Mouse (Mus musculus): ENCODE results near the gene Atp6v0a1. TPM values are rescaled to one million over a fixed set of nuclear protein-coding genes. Genes with fewer than 3 reads are reported as not detected.
"Not testable (repeated sequence)": the region's sequence is repeated elsewhere in the genome, so short reads cannot be mapped to it uniquely, and the experiment has no call there.

Gene Atp6v0a1
- polyA plus RNA-seq, 1 experiment from 2014 or later, result 38.8 TPM

GRCm38 (mm10) chr11:100989666-100990065 is 19.6 kb upstream of the Atp6v0a1 start:
- no peaks in the 10 kb centered on the region for H3K4me1 ChIP-seq (ENCODE audit: control insufficient read depth, insufficient read depth, low read length)
- H3K4me3 ChIP-seq (ENCODE audit: low read length), result no peak overlapping the region
- WGBS, result 56% methylated on average over 2 of the region's 2 CpGs
- no peak overlapping the region for H3K4me2 ChIP-seq (ENCODE audit: low read depth, low read length)
- ATAC-seq, result no peak
- H3K27me3 ChIP-seq (replicated peaks; ENCODE audit: control insufficient read depth, insufficient read depth, low read length), result no peaks in the 10 kb centered on the region
- H3K9me3 ChIP-seq (ENCODE audit: control insufficient read depth, low read length), result 0 out of 2 replicates have a peak, but pooled peaks cover 2% of the 10 kb centered on the region
- H3K36me3 ChIP-seq (ENCODE audit: control insufficient read depth, insufficient read depth, low read length), result no peaks in the 10 kb centered on the region
- no peak overlapping the region for H3K27ac ChIP-seq (ENCODE audit: low read length)
- no peak overlapping the region for H3K9ac ChIP-seq (ENCODE audit: low read depth, low read length)

DNA sequence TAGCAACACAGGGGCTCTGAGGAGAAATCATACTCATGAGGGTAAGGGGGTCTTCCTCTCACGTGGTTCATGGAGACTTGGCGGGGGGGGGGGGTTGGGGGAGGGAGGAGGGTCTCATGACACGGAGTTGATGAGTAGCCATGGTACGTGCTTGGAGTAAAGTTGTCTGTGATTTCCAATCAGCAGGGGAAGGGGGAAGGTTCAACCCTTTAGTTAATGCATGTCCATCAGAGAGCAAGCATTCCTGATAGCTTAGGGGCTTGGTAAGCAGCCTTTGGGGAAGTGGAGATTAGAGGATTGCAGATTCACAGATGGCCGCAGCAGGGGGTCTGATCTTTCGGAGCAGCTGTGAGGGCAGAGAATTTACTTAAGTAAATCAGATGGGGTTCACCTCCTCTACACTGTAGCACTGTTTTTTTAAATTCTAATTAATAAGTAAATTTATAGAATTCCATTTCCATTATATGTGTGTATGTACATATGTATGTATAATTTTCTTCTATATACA is 18.2 kb upstream of the Atp6v0a1 start:
- H3K27ac ChIP-seq (ENCODE audit: low read length), result no peak overlapping the region
- 28% methylated on average over 6 of the region's 6 CpGs for WGBS
- H3K9ac ChIP-seq (ENCODE audit: low read depth, low read length), result no peak overlapping the region
- no peak overlapping the region for H3K4me2 ChIP-seq (ENCODE audit: low read depth, low read length)
- H3K36me3 ChIP-seq (ENCODE audit: control insufficient read depth, insufficient read depth, low read length), result no peaks in the 10 kb centered on the region
- no peaks in the 10 kb centered on the region for H3K27me3 ChIP-seq (replicated peaks; ENCODE audit: control insufficient read depth, insufficient read depth, low read length)
- no peak overlapping the region for H3K4me3 ChIP-seq (ENCODE audit: low read length)
- ATAC-seq, result no peak
- H3K9me3 ChIP-seq (ENCODE audit: control insufficient read depth, low read length), result no peaks in the 10 kb centered on the region
- H3K4me1 ChIP-seq (ENCODE audit: control insufficient read depth, insufficient read depth, low read length), result no peaks in the 10 kb centered on the region

- no peak for ATAC-seq
Observed at GRCm38 (mm10) chr11:100993437-100993836, 15.8 kb upstream of the Atp6v0a1 start.

DNA sequence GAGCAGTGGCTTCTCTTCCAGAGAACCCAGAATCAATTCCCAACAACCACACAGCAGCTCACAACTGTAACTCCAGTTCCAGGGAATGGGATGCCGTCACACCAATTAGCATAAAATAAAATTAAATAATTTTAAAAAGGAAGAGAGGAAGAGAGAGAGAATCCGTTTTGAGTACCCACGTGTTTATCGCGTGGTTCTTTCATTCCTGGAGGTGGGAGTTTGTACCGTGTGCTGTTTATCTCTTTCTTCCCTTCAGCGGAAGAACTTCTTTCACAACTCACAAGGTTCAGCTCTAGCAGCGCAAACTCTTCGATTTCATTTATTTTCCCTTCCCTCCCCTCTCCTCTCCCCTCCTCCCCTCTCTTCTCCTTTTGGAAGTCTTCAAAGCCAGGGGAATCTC is 15.0 kb upstream of the Atp6v0a1 start:
- no peaks in the 10 kb centered on the region for H3K27me3 ChIP-seq (replicated peaks; ENCODE audit: control insufficient read depth, insufficient read depth, low read length)
- H3K4me2 ChIP-seq (ENCODE audit: low read depth, low read length), result no peak overlapping the region
- H3K9ac ChIP-seq (ENCODE audit: low read depth, low read length), result no peak overlapping the region
- no peak overlapping the region for H3K27ac ChIP-seq (ENCODE audit: low read length)
- ATAC-seq, result no peak
- 57% methylated on average over 9 of the region's 9 CpGs for WGBS
- no peak overlapping the region for H3K4me3 ChIP-seq (ENCODE audit: low read length)
- no peaks in the 10 kb centered on the region for H3K4me1 ChIP-seq (ENCODE audit: control insufficient read depth, insufficient read depth, low read length)
- no peaks in the 10 kb centered on the region for H3K36me3 ChIP-seq (ENCODE audit: control insufficient read depth, insufficient read depth, low read length)
- H3K9me3 ChIP-seq (ENCODE audit: control insufficient read depth, low read length), result no peaks in the 10 kb centered on the region

More at GRCm38 (mm10) chr11:100993437-100993836, 15.8 kb upstream of the Atp6v0a1 start:
- Histone ChIP-seq H3K9me3 (ENCODE audit: control insufficient read depth, low read length) (no peaks in the 10 kb centered on the region), H3K27ac (ENCODE audit: low read length) (no peak overlapping the region), H3K36me3 (ENCODE audit: control insufficient read depth, insufficient read depth, low read length) (no peaks in the 10 kb centered on the region), H3K9ac (ENCODE audit: low read depth, low read length) (no peak overlapping the region), H3K27me3 (replicated peaks; ENCODE audit: control insufficient read depth, insufficient read depth, low read length) (no peaks in the 10 kb centered on the region), H3K4me2 (ENCODE audit: low read depth, low read length) (no peak overlapping the region), H3K4me3 (ENCODE audit: low read length) (no peak overlapping the region), H3K4me1 (ENCODE audit: control insufficient read depth, insufficient read depth, low read length) (no peaks in the 10 kb centered on the region)
- WGBS, result 44% methylated on average over 2 of the region's 2 CpGs

- H3K9ac ChIP-seq (ENCODE audit: low read depth, low read length), result no peak overlapping the region
- WGBS, result 71% methylated on average over 5 of the region's 5 CpGs
- H3K27ac ChIP-seq (ENCODE audit: low read length), result no peak overlapping the region
- ATAC-seq, result no peak
- H3K4me3 ChIP-seq (ENCODE audit: low read length), result no peak overlapping the region
- H3K4me2 ChIP-seq (ENCODE audit: low read depth, low read length), result no peak overlapping the region
- no peaks in the 10 kb centered on the region for H3K4me1 ChIP-seq (ENCODE audit: control insufficient read depth, insufficient read depth, low read length)
- no peaks in the 10 kb centered on the region for H3K27me3 ChIP-seq (replicated peaks; ENCODE audit: control insufficient read depth, insufficient read depth, low read length)
- H3K9me3 ChIP-seq (ENCODE audit: control insufficient read depth, low read length), result no peaks in the 10 kb centered on the region
- no peaks in the 10 kb centered on the region for H3K36me3 ChIP-seq (ENCODE audit: control insufficient read depth, insufficient read depth, low read length)
Observed at GRCm38 (mm10) chr11:100994655-100995054, 14.6 kb upstream of the Atp6v0a1 start.

GRCm38 (mm10) chr11:100996501-100996900 is 12.8 kb upstream of the Atp6v0a1 start:
- Histone ChIP-seq H3K4me1 (ENCODE audit: control insufficient read depth, insufficient read depth, low read length) (no peaks in the 10 kb centered on the region), H3K4me2 (ENCODE audit: low read depth, low read length) (no peak overlapping the region), H3K27ac (ENCODE audit: low read length) (no peak overlapping the region), H3K9ac (ENCODE audit: low read depth, low read length) (no peak overlapping the region), H3K9me3 (ENCODE audit: control insufficient read depth, low read length) (no peaks in the 10 kb centered on the region), H3K4me3 (ENCODE audit: low read length) (no peak overlapping the region), H3K36me3 (ENCODE audit: control insufficient read depth, insufficient read depth, low read length) (no peaks in the 10 kb centered on the region), H3K27me3 (replicated peaks; ENCODE audit: control insufficient read depth, insufficient read depth, low read length) (no peaks in the 10 kb centered on the region)
- ATAC-seq, result no peak
- 89% methylated on average over 4 of the region's 4 CpGs for WGBS

DNA sequence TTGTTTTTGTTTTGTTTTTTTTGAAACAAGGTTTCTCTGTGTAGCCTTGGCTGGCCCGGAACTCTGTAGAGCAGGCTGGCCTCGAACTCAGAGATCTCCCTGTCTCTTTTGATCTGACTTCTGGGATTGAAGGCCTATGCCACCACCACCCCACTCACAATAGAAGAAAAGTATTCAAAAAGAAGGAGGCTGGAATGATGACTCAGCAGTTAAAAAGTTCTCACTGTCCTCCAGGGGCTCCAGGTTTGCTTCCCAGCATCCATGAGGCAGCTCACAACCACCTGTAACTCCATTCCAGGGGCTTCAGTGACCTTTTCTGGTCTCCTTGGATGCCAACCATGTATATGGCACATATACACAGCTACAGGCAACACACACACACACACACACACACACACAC is 10.4 kb upstream of the Atp6v0a1 start:
- 90% methylated on average over 2 of the region's 2 CpGs for whole genome bisulfite sequencing
- Histone ChIP-seq H3K9ac (ENCODE audit: low read depth, low read length) (no peak overlapping the region), H3K9me3 (ENCODE audit: control insufficient read depth, low read length) (no peaks in the 10 kb centered on the region), H3K4me2 (ENCODE audit: low read depth, low read length) (no peak overlapping the region), H3K4me1 (ENCODE audit: control insufficient read depth, insufficient read depth, low read length) (no peaks in the 10 kb centered on the region; the same call in 1 of the 2 replicates), H3K4me3 (ENCODE audit: low read length) (no peak overlapping the region), H3K27ac (ENCODE audit: low read length) (no peak overlapping the region), H3K36me3 (ENCODE audit: control insufficient read depth, insufficient read depth, low read length) (no peaks in the 10 kb centered on the region), H3K27me3 (replicated peaks; ENCODE audit: control insufficient read depth, insufficient read depth, low read length) (no peaks in the 10 kb centered on the region)
- no peak for ATAC-seq

DNA sequence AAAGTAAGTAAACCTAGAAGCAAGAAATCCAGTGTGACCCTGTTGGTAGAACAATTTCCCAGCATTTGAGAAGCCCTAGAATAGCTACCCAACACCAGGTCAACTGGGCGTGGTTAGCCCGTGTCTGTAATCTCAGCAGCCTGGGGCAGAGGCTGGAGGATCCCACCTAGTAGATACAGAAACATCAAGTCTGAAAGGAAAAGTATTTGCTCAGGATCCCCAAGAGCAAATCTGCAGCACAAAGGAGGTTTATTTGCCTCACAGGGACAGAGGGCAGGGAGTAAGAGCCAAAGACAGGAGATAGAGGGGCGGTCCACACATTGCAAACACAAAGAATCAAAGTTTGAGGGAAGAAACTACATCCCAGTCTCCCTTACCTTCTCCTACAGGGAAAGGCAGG is 10.0 kb upstream of the Atp6v0a1 start:
- Histone ChIP-seq H3K9ac (ENCODE audit: low read depth, low read length) (no peak overlapping the region), H3K27me3 (replicated peaks; ENCODE audit: control insufficient read depth, insufficient read depth, low read length) (no peaks in the 10 kb centered on the region), H3K27ac (ENCODE audit: low read length) (no peak overlapping the region), H3K9me3 (ENCODE audit: control insufficient read depth, low read length) (no peaks in the 10 kb centered on the region), H3K4me3 (ENCODE audit: low read length) (no peak overlapping the region), H3K4me2 (ENCODE audit: low read depth, low read length) (no peak overlapping the region), H3K4me1 (ENCODE audit: control insufficient read depth, insufficient read depth, low read length) (no peaks in the 10 kb centered on the region; the same call in 1 of the 2 replicates), H3K36me3 (ENCODE audit: control insufficient read depth, insufficient read depth, low read length) (no peaks in the 10 kb centered on the region)
- ATAC-seq, result no peak
- 56% methylated on average over 3 of the region's 3 CpGs for WGBS

DNA sequence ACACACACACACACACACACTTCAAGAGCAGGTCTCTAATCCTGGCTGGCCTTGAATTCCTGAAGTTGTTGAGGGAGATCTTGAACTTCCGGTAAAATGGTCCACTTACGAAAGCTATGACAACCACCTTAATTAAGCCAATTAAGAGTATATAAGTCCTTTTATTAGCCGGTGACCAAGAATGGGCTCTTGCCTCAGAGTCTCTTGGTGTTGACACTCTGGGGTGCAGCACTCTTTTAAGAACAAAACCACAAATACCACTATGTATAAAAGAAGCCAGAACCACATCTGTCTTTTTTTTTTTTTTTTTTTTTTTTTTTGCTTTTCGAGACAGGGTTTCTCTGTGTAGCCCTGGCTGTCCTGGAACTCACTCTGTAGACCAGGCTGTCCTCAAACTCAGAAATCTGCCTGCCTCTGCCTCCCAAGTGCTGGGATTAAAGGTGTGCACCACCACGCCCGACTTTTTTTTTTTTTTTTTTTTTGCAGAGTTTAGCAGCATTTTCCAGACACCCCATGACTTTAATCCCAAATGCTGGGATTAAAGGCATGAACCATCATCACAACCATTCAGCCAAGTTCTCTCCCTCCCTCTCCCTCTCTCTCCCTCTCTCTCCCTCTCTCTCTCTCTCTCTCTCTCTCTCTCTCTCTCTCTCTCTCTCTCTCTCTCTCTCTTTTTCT is 7.2 kb upstream of the Atp6v0a1 start:
- not testable (repeated sequence) for H3K27ac ChIP-seq (ENCODE audit: low read length); H3K9ac ChIP-seq (ENCODE audit: low read depth, low read length); ATAC-seq; H3K36me3 ChIP-seq (ENCODE audit: control insufficient read depth, insufficient read depth, low read length); H3K9me3 ChIP-seq (ENCODE audit: control insufficient read depth, low read length); H3K4me2 ChIP-seq (ENCODE audit: low read depth, low read length); H3K4me1 ChIP-seq (ENCODE audit: control insufficient read depth, insufficient read depth, low read length); H3K4me3 ChIP-seq (ENCODE audit: low read length); H3K27me3 ChIP-seq (replicated peaks; ENCODE audit: control insufficient read depth, insufficient read depth, low read length)
- 77% methylated on average over 6 of the region's 6 CpGs for WGBS
